ENCODE assay signal across 8 mouse cellular contexts in genomic region chr11:116851576-116852290, GRCm38 (mm10). TPM values are rescaled to one million over a fixed set of nuclear protein-coding genes. Genes with fewer than 3 reads are reported as not detected.
DNase-seq lines count a peak whose midpoint lies in the region; ATAC-seq and TF ChIP-seq lines count a peak whose summit lies in the region.

No protein-coding gene starts in this region.

- H3K9me3 ChIP-seq in intestine, embryonic 14.5 days (ENCODE audit: control insufficient read depth, low read length) = no peaks in the 10 kb centered on the region
- no peaks in the 10 kb centered on the region for H3K9me3 ChIP-seq in midbrain, embryonic 13.5 days

- peaks cover 19% of the 10 kb centered on the region for H3K36me3 ChIP-seq in spleen, adult 2 months (ENCODE audit: control insufficient read depth, insufficient read depth, low read length)
- peaks cover 54% of the 10 kb centered on the region for H3K36me3 ChIP-seq in intestine, embryonic 14.5 days (ENCODE audit: control insufficient read depth, insufficient read depth, low read length)
- peaks cover 27% of the 10 kb centered on the region for H3K36me3 ChIP-seq in midbrain, embryonic 13.5 days

- H3K9ac ChIP-seq in intestine, embryonic 14.5 days (ENCODE audit: low read length) = peak overlapping the region; percentile 99
- peak overlapping the region; percentile 96 for H3K9ac ChIP-seq in midbrain, embryonic 13.5 days (replicated peaks)

- TF ChIP-seq POLR2A in cerebellum, adult 2 months (IDR thresholded peaks at IDR 0.05; ENCODE audit: borderline replicate concordance, insufficient read depth, low read length) = no peak
- no peak for TF ChIP-seq POLR2A in spleen, adult 2 months (IDR thresholded peaks at IDR 0.05; ENCODE audit: low read depth, low read length)

- no peak for DNase-seq in cerebellum, adult 2 months
- DNase-seq in cerebellum, adult 18-20 months = no peak
- no peak for DNase-seq in spleen, adult 2 months (ENCODE audit: low read depth in 1 of 2, low spot score in 2 of 2)
- no peak for DNase-seq in spleen, postnatal 36 days (ENCODE audit: low spot score in 2 of 2)
- peak; percentile 81 for DNase-seq in intestine, embryonic 14.5 days (ENCODE audit: low spot score)
- DNase-seq in layer of hippocampus, adult 9-10 months (ENCODE audit: low spot score) = no peak
- no peak for DNase-seq in left cerebral cortex, adult 18-20 months (ENCODE audit: low spot score in 2 of 2)

- no peaks in the 10 kb centered on the region for H3K27me3 ChIP-seq in cerebellum, adult 2 months (ENCODE audit: control insufficient read depth, insufficient read depth, low read length)
- H3K27me3 ChIP-seq in spleen, adult 2 months (ENCODE audit: control insufficient read depth, insufficient read depth, low read length) = no peaks in the 10 kb centered on the region
- H3K27me3 ChIP-seq in intestine, embryonic 14.5 days (replicated peaks; ENCODE audit: control insufficient read depth, insufficient read depth, low read length) = no peaks in the 10 kb centered on the region
- H3K27me3 ChIP-seq in midbrain, embryonic 13.5 days = no peaks in the 10 kb centered on the region

- peak overlapping the region; percentile 56 for H3K27ac ChIP-seq in cerebellum, adult 2 months (ENCODE audit: insufficient read depth, low read length)
- peak overlapping the region; percentile 99 for H3K27ac ChIP-seq in spleen, adult 2 months (ENCODE audit: insufficient read depth, low read length)
- peak overlapping the region; percentile 100 for H3K27ac ChIP-seq in intestine, embryonic 14.5 days (ENCODE audit: low read depth)
- peak overlapping the region; percentile 97 for H3K27ac ChIP-seq in midbrain, embryonic 13.5 days

- TF ChIP-seq CTCF in cerebellum, adult 2 months (IDR thresholded peaks at IDR 0.05; ENCODE audit: borderline replicate concordance, insufficient read depth, low read depth, low read length) = no peak
- no peak for TF ChIP-seq CTCF in spleen, adult 2 months (IDR thresholded peaks at IDR 0.05; ENCODE audit: extremely low read depth, insufficient read depth, insufficient read length, insufficient replicate concordance)

- 1% methylated on average over 28 of the region's 29 CpGs for WGBS in cerebellum, adult 2 months
- WGBS in spleen, adult 2 months = under 1% methylated on average over 29 of the region's 29 CpGs
- WGBS in intestine, embryonic 14.5 days = under 1% methylated on average over 29 of the region's 29 CpGs
- under 1% methylated on average over 29 of the region's 29 CpGs for WGBS in midbrain, embryonic 13.5 days

- H3K4me1 ChIP-seq in cerebellum, adult 2 months (ENCODE audit: control insufficient read depth, insufficient read depth, low read length) = no peaks in the 10 kb centered on the region; the same call in 1 of the 2 replicates
- H3K4me1 ChIP-seq in spleen, adult 2 months (ENCODE audit: control insufficient read depth, insufficient read depth, insufficient read length) = no peaks in the 10 kb centered on the region; the same call in none of the 2 replicates
- H3K4me1 ChIP-seq in intestine, embryonic 14.5 days (replicated peaks; ENCODE audit: control insufficient read depth, insufficient read depth, low read length) = peaks cover 22% of the 10 kb centered on the region
- peaks cover 47% of the 10 kb centered on the region for H3K4me1 ChIP-seq in midbrain, embryonic 13.5 days (replicated peaks)

- no peak for ATAC-seq in intestine, embryonic 14.5 days (replicated peaks; ENCODE audit: low FRiP score, low TSS enrichment, low read depth)
- no peak for ATAC-seq in midbrain, embryonic 13.5 days

- peak overlapping the region; percentile 95 for H3K4me3 ChIP-seq in cerebellum, adult 2 months (replicated peaks; ENCODE audit: insufficient read depth, low read depth, low read length)
- peak overlapping the region; percentile 72 for H3K4me3 ChIP-seq in spleen, adult 2 months (ENCODE audit: extremely low read depth, insufficient read depth, insufficient read length)
- H3K4me3 ChIP-seq in intestine, embryonic 14.5 days (ENCODE audit: low read depth, low read length) = peak overlapping the region; percentile 100
- peak overlapping the region; percentile 97 for H3K4me3 ChIP-seq in midbrain, embryonic 13.5 days (replicated peaks)

- peak overlapping the region; percentile 92 for H3K4me2 ChIP-seq in intestine, embryonic 14.5 days (ENCODE audit: low read length)
- peak overlapping the region; percentile 94 for H3K4me2 ChIP-seq in midbrain, embryonic 13.5 days (replicated peaks)

RNA-seq across cellular contexts. Expression of gene Mfsd11, which starts 0.5 kb away (rescaled TPM):
- 33.0 and 34.2 TPM in 2 replicates for polyA plus RNA-seq in cerebellum, adult 2 months (2012; rRNA removed)
- 14.2 and 15.7 TPM in 2 replicates for polyA plus RNA-seq in spleen, adult 2 months (2012; rRNA removed)
- 29.1 and 32.6 TPM in 2 replicates for polyA plus RNA-seq in intestine, embryonic 14.5 days (2014; fragmentation: Nextera tagmentation; extraction: Ambion mirVana)
- 48.3 and 48.8 TPM in 2 replicates for polyA plus RNA-seq in midbrain, embryonic 13.5 days (2015; fragmentation: Nextera tagmentation; extraction: Ambion mirVana)
- 10 to 100 TPM; 40.3 to 44.9 TPM for total RNA-seq in left cerebral cortex, adult 18-20 months (2021)

RNA-seq across cellular contexts. Expression of gene Srsf2, which starts 1.2 kb away (rescaled TPM):
- 361 and 389 TPM in 2 replicates for polyA plus RNA-seq in cerebellum, adult 2 months (2012; rRNA removed)
- 546 and 923 TPM in 2 replicates for polyA plus RNA-seq in spleen, adult 2 months (2012; rRNA removed)
- 811 and 855 TPM in 2 replicates for polyA plus RNA-seq in intestine, embryonic 14.5 days (2014; fragmentation: Nextera tagmentation; extraction: Ambion mirVana)
- 648 and 659 TPM in 2 replicates for polyA plus RNA-seq in midbrain, embryonic 13.5 days (2015; fragmentation: Nextera tagmentation; extraction: Ambion mirVana)
- 100 to 1,000 TPM; 155 to 157 TPM for total RNA-seq in left cerebral cortex, adult 18-20 months (2021)

RNA-seq across cellular contexts. Expression of gene Jmjd6, which starts 8.5 kb away (rescaled TPM):
- 33.0 and 34.8 TPM in 2 replicates for polyA plus RNA-seq in cerebellum, adult 2 months (2012; rRNA removed)
- polyA plus RNA-seq in spleen, adult 2 months (2012; rRNA removed) = 21.7 and 23.3 TPM in 2 replicates
- 82.8 and 85.3 TPM in 2 replicates for polyA plus RNA-seq in intestine, embryonic 14.5 days (2014; fragmentation: Nextera tagmentation; extraction: Ambion mirVana)
- polyA plus RNA-seq in midbrain, embryonic 13.5 days (2015; fragmentation: Nextera tagmentation; extraction: Ambion mirVana) = 78.7 and 84.0 TPM in 2 replicates
- 10 to 100 TPM; 28.3 to 31.3 TPM for total RNA-seq in left cerebral cortex, adult 18-20 months (2021)

RNA-seq across cellular contexts. Expression of gene Mettl23, which starts 8.7 kb away (rescaled TPM):
- 27.3 and 27.8 TPM in 2 replicates for polyA plus RNA-seq in cerebellum, adult 2 months (2012; rRNA removed)
- 30.9 and 35.7 TPM in 2 replicates for polyA plus RNA-seq in spleen, adult 2 months (2012; rRNA removed)
- polyA plus RNA-seq in intestine, embryonic 14.5 days (2014; fragmentation: Nextera tagmentation; extraction: Ambion mirVana) = 70.3 and 81.4 TPM in 2 replicates
- polyA plus RNA-seq in midbrain, embryonic 13.5 days (2015; fragmentation: Nextera tagmentation; extraction: Ambion mirVana) = 79.0 and 80.0 TPM in 2 replicates
- 10 to 100 TPM; 23.8 to 25.8 TPM for total RNA-seq in left cerebral cortex, adult 18-20 months (2021)

RNA-seq across cellular contexts. Expression of gene Mxra7, which starts 23.9 kb away (rescaled TPM):
- polyA plus RNA-seq in cerebellum, adult 2 months (2012; rRNA removed) = 18.1 and 20.9 TPM in 2 replicates
- 18.6 and 25.0 TPM in 2 replicates for polyA plus RNA-seq in spleen, adult 2 months (2012; rRNA removed)
- 22.6 and 23.8 TPM in 2 replicates for polyA plus RNA-seq in intestine, embryonic 14.5 days (2014; fragmentation: Nextera tagmentation; extraction: Ambion mirVana)
- 32.5 and 40.4 TPM in 2 replicates for polyA plus RNA-seq in midbrain, embryonic 13.5 days (2015; fragmentation: Nextera tagmentation; extraction: Ambion mirVana)
- 10 to 100 TPM; 17.5 to 20.2 TPM for total RNA-seq in left cerebral cortex, adult 18-20 months (2021)
